Mouse (Mus musculus): Measurements from ENCODE around the gene Tecpr2. TPM values are rescaled to one million over a fixed set of nuclear protein-coding genes. Genes with fewer than 3 reads are reported as not detected.
"Not testable (repeated sequence)": the region's sequence is repeated elsewhere in the genome, so short reads cannot be mapped to it uniquely, and the experiment has no call there.

The Tecpr2 gene
- total RNA-seq (2021), result 10 to 100 TPM; 29.8 to 30.7 TPM

- intact Hi-C loops (cut with DNase I), result no loop called here
- DNase-seq, result peak; percentile 97
Observed at GRCm38 (mm10) chr12:110889036-110890020, at the start of gene Tecpr2, which contains the start of gene Cinp. Gene Tecpr2, plus strand, starts transcription at chr12:110889264. Gene Cinp, minus strand, starts transcription at chr12:110889145.

- peak; percentile 97 for DNase-seq
- intact Hi-C loops (cut with DNase I), result loop anchor here (5.0 to 10.0 kb wide), 4 partner anchors 106 to 423 kb away; partner anchors contain the start of gene Wdr20
Observed at GRCm38 (mm10) chr12:110840348-110841198, 48.5 kb upstream of the Tecpr2 start, which contains the start of gene Mok. Gene Mok, minus strand, starts transcription at chr12:110840939.

GRCm38 (mm10) chr12:110841731-110842493 is 47.2 kb upstream of the Tecpr2 start:
- intact Hi-C loops (cut with DNase I), result loop anchor here (5.0 to 10.0 kb wide), 4 partner anchors 107 to 425 kb away; partner anchors contain the start of gene Wdr20
- DNase-seq, result no peak

DNA sequence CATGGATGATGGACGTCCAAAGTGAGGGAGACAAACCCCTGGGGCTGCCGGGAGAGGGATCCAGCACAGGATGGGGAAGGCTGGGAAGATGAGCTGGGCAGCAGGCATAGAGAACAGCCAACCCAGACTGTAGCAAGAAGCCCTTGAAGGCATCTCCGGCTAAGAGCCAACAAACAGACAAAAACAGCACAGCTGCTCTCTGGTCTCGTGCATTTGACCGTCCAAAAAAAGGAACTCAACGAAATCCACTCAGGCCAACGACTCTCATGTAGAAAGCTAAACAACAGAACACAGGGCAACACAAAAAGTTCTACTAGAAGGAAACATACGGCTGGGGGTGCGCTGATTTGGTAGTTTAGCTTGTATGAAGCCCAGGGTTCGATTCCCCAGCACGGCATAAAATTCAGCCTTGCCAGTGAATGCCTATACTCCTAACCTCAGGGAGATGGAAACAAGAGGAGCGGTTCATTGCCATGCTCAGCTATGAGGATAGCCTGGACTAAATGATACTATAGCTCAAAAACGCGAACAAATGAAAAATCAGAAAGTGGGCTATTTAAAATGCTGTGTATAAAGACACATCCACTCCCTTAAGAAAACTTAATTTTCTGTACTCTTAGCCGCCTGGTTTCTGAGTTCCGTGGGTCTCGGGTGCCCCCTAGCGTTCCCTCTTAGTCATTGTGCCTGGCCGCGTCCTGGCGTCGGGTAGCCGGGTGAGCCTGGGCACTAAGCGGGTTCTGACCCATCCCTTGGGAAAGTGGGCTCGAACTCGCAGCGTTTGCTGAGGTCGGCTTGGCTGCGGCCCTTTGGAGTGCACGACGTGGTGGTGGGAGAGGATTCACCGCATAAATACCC is 45.6 kb upstream of the Tecpr2 start:
- peak; percentile 78 for DNase-seq
- intact Hi-C loops (cut with DNase I), result loop anchor here (5.0 to 10.0 kb wide), 4 partner anchors 109 to 426 kb away; partner anchors contain the start of gene Wdr20

DNA sequence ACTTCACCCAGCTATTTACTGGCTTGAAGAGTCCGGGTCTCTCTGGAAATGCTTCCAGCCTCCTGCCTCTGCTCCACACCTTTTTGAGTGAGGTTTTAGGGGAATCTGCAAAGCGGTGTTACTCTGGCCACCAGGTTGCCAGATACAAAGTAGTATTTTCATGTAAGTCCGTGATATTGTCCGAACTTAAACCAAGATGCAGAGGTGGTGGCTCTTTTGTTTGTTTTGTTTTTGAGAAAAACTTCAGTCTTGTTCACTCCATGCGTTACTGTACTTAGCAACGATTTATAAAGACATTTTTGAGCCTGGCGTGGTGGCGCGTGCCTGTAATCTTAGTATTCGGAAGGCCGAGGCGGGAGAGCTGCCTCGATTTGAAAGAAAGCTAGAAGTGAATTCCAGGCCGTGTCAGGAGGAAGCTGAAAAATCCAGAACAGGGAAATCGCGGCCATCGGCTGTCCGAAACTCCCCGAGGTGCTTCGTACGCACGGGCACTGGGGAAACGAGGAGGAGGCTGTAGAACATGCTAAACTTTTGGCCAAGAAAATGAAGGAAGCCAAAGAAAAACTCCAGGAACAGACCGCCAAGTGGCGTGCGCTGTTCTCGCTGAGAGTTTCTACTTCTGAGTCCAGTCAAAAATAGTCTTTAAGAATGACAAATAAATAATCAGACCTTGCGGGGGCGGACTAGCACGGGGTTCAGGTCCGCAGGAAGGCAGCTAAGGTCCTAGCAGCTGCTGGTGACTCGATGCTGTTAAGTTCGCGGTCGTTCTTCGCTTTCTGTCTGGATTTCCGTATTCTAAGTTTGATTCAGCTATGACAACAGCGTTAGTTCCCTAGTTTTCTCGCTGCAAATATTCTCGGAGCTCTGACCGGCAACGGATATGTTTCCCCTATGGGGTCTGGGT is 44.6 kb upstream of the Tecpr2 start:
- DNase-seq, result no peak
- intact Hi-C loops (cut with DNase I), result loop anchor here (5.0 to 10.0 kb wide), 4 partner anchors 110 to 427 kb away; partner anchors contain the start of gene Wdr20

GRCm38 (mm10) chr12:110845131-110845880 is 43.8 kb upstream of the Tecpr2 start:
- peak; percentile 78 for DNase-seq
- intact Hi-C loops (cut with DNase I), result loop anchor here (10.0 kb wide), 2 partner anchors 111 to 231 kb away; partner anchors contain the start of gene Wdr20

GRCm38 (mm10) chr12:110846191-110846765 is 42.8 kb upstream of the Tecpr2 start:
- peak; percentile 36 for DNase-seq
- intact Hi-C loops (cut with DNase I), result loop anchor here (10.0 kb wide), 2 partner anchors 111 to 231 kb away; partner anchors contain the start of gene Wdr20

DNA sequence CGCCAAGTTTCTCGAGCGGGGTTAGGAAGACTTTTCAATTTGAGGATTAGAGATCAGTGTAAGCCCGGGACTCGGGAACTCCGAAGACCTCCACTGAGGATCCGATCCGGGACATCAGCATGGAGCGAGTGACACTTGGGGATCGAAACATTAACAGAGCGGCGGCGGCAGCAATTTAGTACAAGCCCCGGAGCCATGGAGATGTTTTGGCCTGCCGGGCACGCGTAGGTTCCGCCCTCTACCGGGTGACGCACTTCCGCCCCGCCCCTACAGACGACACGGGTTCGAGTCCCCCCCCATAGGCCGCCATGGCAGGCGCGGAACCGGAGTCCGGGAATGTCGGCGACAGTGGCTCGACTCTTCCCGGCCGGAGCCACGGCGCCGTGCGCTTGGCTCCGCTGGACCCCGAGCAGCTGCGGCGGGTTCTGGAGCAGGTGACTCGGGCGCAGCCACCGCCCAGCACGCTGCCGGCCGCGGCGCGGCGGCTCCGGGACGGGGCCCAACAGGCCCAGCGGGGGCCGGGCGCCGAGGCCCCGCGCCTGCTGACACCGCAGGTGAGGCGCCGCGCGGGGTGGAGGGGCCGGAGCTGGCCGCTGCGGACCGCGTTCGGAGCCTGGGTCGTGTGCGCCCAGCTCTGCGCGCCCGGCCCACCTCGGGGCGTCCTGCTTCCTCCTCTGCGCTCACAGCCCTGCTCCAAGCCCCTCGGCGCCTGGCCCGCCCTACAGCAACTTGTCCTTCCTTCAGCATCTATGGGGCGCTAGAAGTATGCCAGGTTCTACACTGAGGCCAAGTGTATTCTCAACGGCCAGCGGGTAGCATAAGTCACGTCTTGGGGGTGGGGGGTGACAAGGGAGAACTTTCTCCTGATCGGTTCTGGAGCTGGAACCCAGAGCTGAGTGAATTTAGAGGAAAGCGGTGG is 38.8 kb upstream of the Tecpr2 start, which contains the start of gene Zfp839:
TSS of gene Zfp839 (plus strand) at position 244 of the 919 bp plus-strand sequence.
- DNase-seq, result peak; percentile 85
- intact Hi-C loops (cut with DNase I), result no loop called here

GRCm38 (mm10) chr12:110850929-110851256 is 38.2 kb upstream of the Tecpr2 start:
- no peak for DNase-seq
- intact Hi-C loops (cut with DNase I), result no loop called here

GRCm38 (mm10) chr12:110851414-110851813 is 37.6 kb upstream of the Tecpr2 start:
- no peak for DNase-seq
- intact Hi-C loops (cut with DNase I), result no loop called here

GRCm38 (mm10) chr12:110851923-110852322 is 37.1 kb upstream of the Tecpr2 start:
- no peak for DNase-seq
- intact Hi-C loops (cut with DNase I), result no loop called here

DNA sequence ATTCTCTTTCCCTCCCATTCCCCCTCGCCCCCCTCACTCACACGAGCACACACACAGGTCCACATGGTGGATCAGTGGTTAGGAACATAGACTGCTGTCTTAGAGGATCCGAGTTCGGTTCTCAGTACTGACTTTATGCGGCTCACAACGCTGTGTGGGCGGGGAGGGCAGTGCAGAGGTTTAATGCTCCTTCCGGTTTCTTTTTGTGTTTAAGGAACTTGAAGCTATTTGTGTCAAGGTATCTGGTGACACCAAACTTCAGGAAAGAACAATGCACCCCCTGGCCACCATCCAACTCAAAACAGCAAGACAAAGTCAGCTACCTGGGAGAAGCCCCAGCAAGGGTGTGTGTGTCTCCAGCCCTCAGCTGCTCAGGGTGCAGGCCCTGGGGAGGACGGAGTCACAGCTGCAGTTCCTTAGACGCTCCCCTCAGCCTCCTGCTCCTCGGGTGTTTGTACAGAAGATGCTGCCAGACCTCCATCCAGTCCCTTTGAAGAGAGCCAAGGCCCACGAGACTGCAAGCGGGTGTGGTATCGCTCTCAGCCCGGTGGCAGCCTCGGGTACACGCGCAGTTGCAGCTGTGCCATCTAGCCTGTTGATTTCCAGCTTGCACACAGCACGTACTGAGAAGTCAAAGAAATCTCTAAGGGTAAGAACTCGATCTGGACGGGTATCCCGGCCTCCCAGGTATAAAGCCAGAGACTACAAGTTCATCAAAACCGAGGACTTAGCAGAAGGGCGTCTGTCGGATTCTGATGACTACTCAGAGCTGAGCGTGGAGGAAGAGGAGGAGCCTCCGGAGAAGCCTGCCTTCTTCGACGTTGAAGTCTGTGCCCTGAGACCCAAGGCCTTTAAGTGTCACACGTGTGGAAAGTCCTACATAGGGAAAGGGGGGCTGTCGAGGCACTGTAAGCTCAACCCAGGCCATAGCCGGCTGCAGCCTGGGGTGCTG is 34.0 kb upstream of the Tecpr2 start:
- intact Hi-C loops (cut with DNase I), result no loop called here
- no peak for DNase-seq

DNA sequence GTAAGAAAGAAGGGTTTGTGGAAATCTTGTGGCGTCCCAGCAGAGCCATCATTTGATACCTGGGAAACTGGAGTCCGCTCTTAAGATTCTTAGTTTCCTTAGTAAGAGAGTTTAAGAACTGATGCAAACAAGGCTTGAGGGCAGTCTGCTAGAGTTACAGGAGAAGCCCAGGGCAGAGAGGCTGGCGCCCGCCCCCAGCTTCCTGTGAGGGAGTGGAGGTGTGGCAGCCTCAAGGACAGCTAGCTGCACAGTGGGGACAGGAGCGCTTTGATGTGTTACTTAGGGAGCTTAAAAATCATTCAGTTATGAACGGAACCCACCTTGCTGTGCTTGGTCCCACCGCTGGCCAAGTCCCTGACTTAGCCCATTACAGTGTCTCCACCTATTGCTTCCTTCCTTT is 31.9 kb upstream of the Tecpr2 start:
- DNase-seq, result no peak
- intact Hi-C loops (cut with DNase I), result no loop called here

- intact Hi-C loops (cut with DNase I); DNase-seq: not testable (repeated sequence)
Observed at GRCm38 (mm10) chr12:110858681-110859080, 30.4 kb upstream of the Tecpr2 start.

DNA sequence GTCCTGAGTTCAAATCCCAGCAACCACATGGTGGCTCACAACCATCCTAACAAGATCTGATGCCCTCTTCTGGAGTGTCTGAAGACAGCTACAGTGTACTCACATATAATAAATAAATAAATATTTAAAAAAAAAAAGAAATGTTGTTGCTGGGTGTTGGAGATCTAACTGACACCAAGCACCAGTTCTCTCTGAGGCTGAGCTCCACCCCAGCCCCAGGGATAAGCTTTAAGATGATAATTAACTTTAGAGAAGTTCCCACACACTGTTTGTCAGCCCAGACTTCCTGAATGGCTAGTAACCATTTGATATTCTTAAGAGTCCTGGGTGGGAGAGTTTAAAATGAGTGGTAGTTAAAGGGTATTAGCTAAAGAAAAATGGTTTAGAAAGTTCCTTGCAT is 28.8 kb upstream of the Tecpr2 start:
- intact Hi-C loops (cut with DNase I), result no loop called here
- no peak for DNase-seq
